Mouse (Mus musculus): ENCODE measurements around the gene Wdr44. TPM values are rescaled to one million over a fixed set of nuclear protein-coding genes. Genes with fewer than 3 reads are reported as not detected.
"Not testable (repeated sequence)": the region's sequence is repeated elsewhere in the genome, so short reads cannot be mapped to it uniquely, and the experiment has no call there.

Wdr44 gene
- total RNA-seq, 2 experiments from 2014 or later, result 10.6 to 12.0 TPM

DNA sequence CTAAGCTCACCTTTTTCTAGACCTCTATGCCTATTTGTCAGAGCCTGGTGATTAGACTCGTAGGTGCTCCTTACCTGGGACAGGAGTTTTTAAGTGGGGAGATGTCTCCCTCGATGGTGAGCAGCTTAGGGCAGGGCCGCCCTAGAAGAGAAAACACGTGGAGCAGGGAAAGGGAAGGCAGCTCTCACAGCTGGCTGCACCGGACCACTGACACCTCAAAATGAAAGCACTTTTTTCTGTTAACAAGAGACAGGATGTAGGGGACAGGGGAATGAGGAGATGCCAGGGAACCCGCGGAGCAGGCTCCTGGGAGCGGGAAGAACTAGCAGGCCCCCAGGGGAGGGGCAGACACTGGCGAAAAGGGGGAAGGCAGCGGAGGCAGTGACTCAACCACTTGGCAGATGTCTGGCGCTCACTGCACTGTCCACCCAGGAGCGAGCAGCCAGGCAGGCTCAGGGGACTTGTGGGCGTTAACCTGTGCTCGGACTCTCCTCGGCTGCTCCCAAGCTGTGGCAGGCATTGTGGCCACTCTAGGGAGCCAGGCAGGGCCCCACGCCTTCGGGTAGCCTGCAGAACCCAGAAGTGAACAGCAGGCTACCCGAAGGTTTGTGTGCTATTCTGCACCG lies 130.7 kb downstream of the Wdr44 start:
- DNase-seq (ENCODE audit: low spot score in 2 of 2), result no peak

GRCm38 (mm10) chrX:23833784-23834183 lies 140.9 kb downstream of the Wdr44 start:
- DNase-seq (ENCODE audit: low spot score in 2 of 2), result not testable (repeated sequence)

GRCm38 (mm10) chrX:23840921-23841320 lies 148.1 kb downstream of the Wdr44 start:
- DNase-seq (ENCODE audit: low spot score in 2 of 2), result no peak

Other genes with a start within 250 kb of the Wdr44 start
- gene Gm4907, start 189.5 kb downstream of the Wdr44 start, total RNA-seq (2021), result not detected

Measured in adrenal gland, postnatal 4 days (tissue).